Mouse (Mus musculus) brain, embryonic 14.5 days (tissue): ENCODE results near the gene Ypel4.

Source experiments
- CTCF ChIP-seq: fragments of 200-500 bp; IDR thresholded peaks from 2 replicates; pipeline ENCODE4 v1.5.1; 2012; ENCODE audit warnings: inconsistent platforms, mild to moderate bottlenecking, moderate library complexity, borderline replicate concordance; ENCODE audit not compliant: insufficient read depth, insufficient read length; ENCODE audit errors: extremely low read depth
- POLR2A ChIP-seq: fragments of 200-500 bp; IDR thresholded peaks from 2 replicates; pipeline ENCODE4 v1.6.1; 2012; ENCODE audit warnings: mild to moderate bottlenecking, inconsistent platforms, borderline replicate concordance; ENCODE audit not compliant: poor library complexity, insufficient read depth, insufficient read length, severe bottlenecking; ENCODE audit errors: extremely low read depth

DNA sequence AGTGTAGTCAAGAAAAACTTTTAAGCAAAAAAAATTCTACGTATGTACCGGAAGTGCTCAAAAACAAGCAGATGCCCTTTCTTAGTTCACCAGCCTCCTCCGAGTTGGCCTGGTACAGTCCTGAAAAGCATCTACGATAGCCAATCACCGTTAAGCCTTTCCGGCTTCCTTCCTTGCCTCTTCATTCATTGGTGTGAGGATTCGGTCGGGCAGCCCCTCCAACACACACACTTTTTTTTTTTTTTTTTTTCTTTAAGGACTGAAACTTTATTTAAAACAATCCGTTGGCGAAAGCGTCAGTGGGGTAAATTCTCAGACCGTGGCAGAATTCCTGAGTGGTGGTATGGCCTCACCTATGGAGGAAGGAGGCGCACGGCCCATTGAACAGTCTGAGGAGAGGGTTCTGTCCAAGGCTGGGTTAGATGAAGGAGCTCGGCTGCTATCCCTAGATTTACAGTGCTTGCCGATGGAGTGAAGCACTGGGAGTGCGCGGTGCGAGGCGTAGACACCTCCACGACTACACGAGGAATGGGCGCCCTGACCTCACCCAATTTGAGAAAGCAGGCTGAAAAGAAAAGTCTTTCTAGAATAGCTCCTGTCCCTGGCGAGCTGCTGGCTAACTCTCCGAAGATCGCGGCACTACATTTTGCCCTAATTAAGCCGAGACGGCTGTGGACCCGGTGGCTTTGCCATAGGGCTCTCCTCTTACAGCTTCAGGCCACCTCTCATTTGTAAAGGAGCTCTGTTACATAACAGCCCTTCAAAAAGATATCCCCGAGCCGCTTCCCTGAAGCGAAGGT is 18.1 kb upstream of the Ypel4 start:
- no peak for TF ChIP-seq CTCF
- TF ChIP-seq POLR2A: no peak
